Mouse (Mus musculus) lung, postnatal 0 days (tissue): ENCODE measurements at regions not wholly inside any gene's neighbourhood (a gene's known extent, or its start where the extent isn't known, plus 50 kb on each side); places are given as distances from the start of the nearest gene placed in this dataset.

Source experiments
- CTCF ChIP-seq: IDR thresholded peaks from 2 replicates; pipeline ENCODE4 v1.5.1; 2016; ENCODE audit warnings: antibody characterized with exemption, mild to moderate bottlenecking
- EP300 ChIP-seq: IDR thresholded peaks from 2 replicates; pipeline ENCODE4 v1.6.1; 2016; ENCODE audit warnings: antibody characterized with exemption, mild to moderate bottlenecking, control low read depth

DNA sequence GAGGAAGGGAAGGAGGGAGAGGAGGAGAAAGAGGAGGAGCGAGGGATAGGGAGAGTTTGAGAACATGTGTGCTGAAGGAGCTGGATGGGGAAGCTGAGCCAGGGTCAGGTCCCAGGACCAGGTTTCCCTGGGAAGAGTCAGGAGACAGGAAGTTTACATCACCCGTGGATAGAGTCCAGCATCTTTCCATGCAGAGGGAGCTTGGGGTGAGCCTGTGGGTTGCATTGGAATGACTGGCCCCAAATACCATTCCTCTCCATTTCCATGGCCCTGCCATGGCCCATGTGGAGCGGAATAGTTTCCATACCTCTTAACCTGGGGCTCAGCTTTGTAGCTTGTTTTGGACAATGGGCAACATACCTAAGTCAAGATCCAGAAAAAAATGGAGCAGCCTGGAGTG is 474.8 kb downstream of the Rps24 start:
- no peak for TF ChIP-seq EP300
- TF ChIP-seq CTCF, result no peak
